Mouse (Mus musculus): ENCODE results near the gene A030005L19Rik. TPM values are rescaled to one million over a fixed set of nuclear protein-coding genes. Genes with fewer than 3 reads are reported as not detected.

Gene A030005L19Rik
- total and polyA plus RNA-seq, 2 experiments from 2014 or later: not detected

- Histone ChIP-seq H3K9me3 (replicated peaks; ENCODE audit: control insufficient read depth, low read length) (no peaks in the 10 kb centered on the region), H3K4me2 (ENCODE audit: low read depth, low read length) (no peak within 1 kb of the TSS), H3K27me3 (ENCODE audit: control insufficient read depth, insufficient read depth, low read length) (no peaks in the 10 kb centered on the region), H3K36me3 (replicated peaks; ENCODE audit: control insufficient read depth, insufficient read depth, low read length) (no peaks in the 10 kb centered on the region), H3K27ac (ENCODE audit: low read depth) (no peak within 1 kb of the TSS), H3K9ac (replicated peaks; ENCODE audit: low read depth, low read length) (no peak within 1 kb of the TSS), H3K4me3 (ENCODE audit: low read depth, low read length) (no peak within 1 kb of the TSS), H3K4me1 (ENCODE audit: control insufficient read depth, insufficient read depth) (no peaks in the 10 kb centered on the region)
- no peak for DNase-seq (ENCODE audit: low spot score)
- WGBS: 77% methylated on average over 11 of the region's 11 CpGs
- TF ChIP-seq EP300 (IDR thresholded peaks at IDR 0.05; ENCODE audit: low read depth) (no peak), CTCF (IDR thresholded peaks at IDR 0.05; ENCODE audit: low read depth) (no peak)
- no peak for ATAC-seq (ENCODE audit: insufficient read depth, low read depth)
These were observed 46.8 kb downstream of the A030005L19Rik start, which contains the start of gene Gm47955 for GRCm38 (mm10) chr1:82959870-82960385. Gene Gm47955 (plus strand): TSS chr1:82960286.

Other genes starting within 250 kb of the A030005L19Rik start
- gene Mff, start 188.4 kb upstream of the A030005L19Rik start, total RNA-seq (2014; rRNA removed; ENCODE audit: low replicate concordance): 211 and 306 TPM in 2 replicates
- gene Mff, start 188.4 kb upstream of the A030005L19Rik start, polyA plus RNA-seq (2015; fragmentation: Nextera tagmentation; extraction: Ambion mirVana): 259 and 270 TPM in 2 replicates
- gene Tm4sf20, start 144.9 kb upstream of the A030005L19Rik start, total RNA-seq (2014; rRNA removed; ENCODE audit: low replicate concordance): not detected in 2 replicates
- gene Tm4sf20, start 144.9 kb upstream of the A030005L19Rik start, polyA plus RNA-seq (2015; fragmentation: Nextera tagmentation; extraction: Ambion mirVana): 0.14 TPM in 1 of 2 replicates, not detected in the other
- not detected in 2 replicates for gene Gm47791, start 142.1 kb upstream of the A030005L19Rik start, total RNA-seq (2014; rRNA removed; ENCODE audit: low replicate concordance)
- not detected in 2 replicates for gene Gm47791, start 142.1 kb upstream of the A030005L19Rik start, polyA plus RNA-seq (2015; fragmentation: Nextera tagmentation; extraction: Ambion mirVana)
- gene Agfg1, start 73.8 kb upstream of the A030005L19Rik start, total RNA-seq (2014; rRNA removed; ENCODE audit: low replicate concordance): 71.0 and 78.8 TPM in 2 replicates
- 18.5 and 18.6 TPM in 2 replicates for gene Agfg1, start 73.8 kb upstream of the A030005L19Rik start, polyA plus RNA-seq (2015; fragmentation: Nextera tagmentation; extraction: Ambion mirVana)
- not detected in 2 replicates for gene A030014E15Rik, start 11.6 kb downstream of the A030005L19Rik start, total RNA-seq (2014; rRNA removed; ENCODE audit: low replicate concordance)
- gene A030014E15Rik, start 11.6 kb downstream of the A030005L19Rik start, polyA plus RNA-seq (2015; fragmentation: Nextera tagmentation; extraction: Ambion mirVana): not detected in 2 replicates
- not detected in 2 replicates for gene Gm6217, start 18.1 kb downstream of the A030005L19Rik start, total RNA-seq (2014; rRNA removed; ENCODE audit: low replicate concordance)
- not detected in 2 replicates for gene Gm6217, start 18.1 kb downstream of the A030005L19Rik start, polyA plus RNA-seq (2015; fragmentation: Nextera tagmentation; extraction: Ambion mirVana)
- not detected in 2 replicates for gene A030003K21Rik, start 30.1 kb downstream of the A030005L19Rik start, total RNA-seq (2014; rRNA removed; ENCODE audit: low replicate concordance)
- not detected in 2 replicates for gene A030003K21Rik, start 30.1 kb downstream of the A030005L19Rik start, polyA plus RNA-seq (2015; fragmentation: Nextera tagmentation; extraction: Ambion mirVana)
- gene Gm7544, start 42.7 kb downstream of the A030005L19Rik start, total RNA-seq (2014; rRNA removed; ENCODE audit: low replicate concordance): not detected in 2 replicates
- gene Gm7544, start 42.7 kb downstream of the A030005L19Rik start, polyA plus RNA-seq (2015; fragmentation: Nextera tagmentation; extraction: Ambion mirVana): not detected in 2 replicates
- gene Gm47955, start 47.0 kb downstream of the A030005L19Rik start, total RNA-seq (2014; rRNA removed; ENCODE audit: low replicate concordance): not detected in 2 replicates
- not detected in 2 replicates for gene Gm47955, start 47.0 kb downstream of the A030005L19Rik start, polyA plus RNA-seq (2015; fragmentation: Nextera tagmentation; extraction: Ambion mirVana)
- not detected in 2 replicates for gene Gm47959, start 87.2 kb downstream of the A030005L19Rik start, total RNA-seq (2014; rRNA removed; ENCODE audit: low replicate concordance)
- not detected in 2 replicates for gene Gm47959, start 87.2 kb downstream of the A030005L19Rik start, polyA plus RNA-seq (2015; fragmentation: Nextera tagmentation; extraction: Ambion mirVana)
- 8.2 TPM in 2 replicates for gene Slc19a3, start 125.1 kb downstream of the A030005L19Rik start, total RNA-seq (2014; rRNA removed; ENCODE audit: low replicate concordance)
- 1.6 TPM in 2 replicates for gene Slc19a3, start 125.1 kb downstream of the A030005L19Rik start, polyA plus RNA-seq (2015; fragmentation: Nextera tagmentation; extraction: Ambion mirVana)
- gene Krtap28-10, start 129.2 kb downstream of the A030005L19Rik start, total RNA-seq (2014; rRNA removed; ENCODE audit: low replicate concordance): not detected in 2 replicates
- gene Krtap28-10, start 129.2 kb downstream of the A030005L19Rik start, polyA plus RNA-seq (2015; fragmentation: Nextera tagmentation; extraction: Ambion mirVana): not detected in 2 replicates
- not detected in 2 replicates for gene Gm47969, start 131.6 kb downstream of the A030005L19Rik start, total RNA-seq (2014; rRNA removed; ENCODE audit: low replicate concordance)
- gene Gm47969, start 131.6 kb downstream of the A030005L19Rik start, polyA plus RNA-seq (2015; fragmentation: Nextera tagmentation; extraction: Ambion mirVana): not detected in 2 replicates
- gene A030005K14Rik, start 146.1 kb downstream of the A030005L19Rik start, total RNA-seq (2014; rRNA removed; ENCODE audit: low replicate concordance): not detected in 2 replicates
- not detected in 2 replicates for gene A030005K14Rik, start 146.1 kb downstream of the A030005L19Rik start, polyA plus RNA-seq (2015; fragmentation: Nextera tagmentation; extraction: Ambion mirVana)
- gene Krtap28-13, start 147.6 kb downstream of the A030005L19Rik start, total RNA-seq (2014; rRNA removed; ENCODE audit: low replicate concordance): not detected in 2 replicates
- gene Krtap28-13, start 147.6 kb downstream of the A030005L19Rik start, polyA plus RNA-seq (2015; fragmentation: Nextera tagmentation; extraction: Ambion mirVana): not detected in 2 replicates
- gene Ccl20, start 203.4 kb downstream of the A030005L19Rik start, total RNA-seq (2014; rRNA removed; ENCODE audit: low replicate concordance): not detected in 2 replicates
- gene Ccl20, start 203.4 kb downstream of the A030005L19Rik start, polyA plus RNA-seq (2015; fragmentation: Nextera tagmentation; extraction: Ambion mirVana): 0.15 TPM in 1 of 2 replicates, not detected in the other
- not detected in 2 replicates for gene Daw1, start 246.4 kb downstream of the A030005L19Rik start, total RNA-seq (2014; rRNA removed; ENCODE audit: low replicate concordance)
- 0.16 TPM in 1 of 2 replicates, not detected in the other for gene Daw1, start 246.4 kb downstream of the A030005L19Rik start, polyA plus RNA-seq (2015; fragmentation: Nextera tagmentation; extraction: Ambion mirVana)